Mouse (Mus musculus): ENCODE measurements around the gene Fcmr. TPM values are rescaled to one million over a fixed set of nuclear protein-coding genes. Genes with fewer than 3 reads are reported as not detected.

The Fcmr gene
- under 1 TPM in 1 of 2 experiments, not detected in 1; 0.59 TPM for total RNA-seq (2021)
- long read RNA-seq, experiment 1, result 0 reads
- long read RNA-seq, experiment 2, result 0 reads

DNA sequence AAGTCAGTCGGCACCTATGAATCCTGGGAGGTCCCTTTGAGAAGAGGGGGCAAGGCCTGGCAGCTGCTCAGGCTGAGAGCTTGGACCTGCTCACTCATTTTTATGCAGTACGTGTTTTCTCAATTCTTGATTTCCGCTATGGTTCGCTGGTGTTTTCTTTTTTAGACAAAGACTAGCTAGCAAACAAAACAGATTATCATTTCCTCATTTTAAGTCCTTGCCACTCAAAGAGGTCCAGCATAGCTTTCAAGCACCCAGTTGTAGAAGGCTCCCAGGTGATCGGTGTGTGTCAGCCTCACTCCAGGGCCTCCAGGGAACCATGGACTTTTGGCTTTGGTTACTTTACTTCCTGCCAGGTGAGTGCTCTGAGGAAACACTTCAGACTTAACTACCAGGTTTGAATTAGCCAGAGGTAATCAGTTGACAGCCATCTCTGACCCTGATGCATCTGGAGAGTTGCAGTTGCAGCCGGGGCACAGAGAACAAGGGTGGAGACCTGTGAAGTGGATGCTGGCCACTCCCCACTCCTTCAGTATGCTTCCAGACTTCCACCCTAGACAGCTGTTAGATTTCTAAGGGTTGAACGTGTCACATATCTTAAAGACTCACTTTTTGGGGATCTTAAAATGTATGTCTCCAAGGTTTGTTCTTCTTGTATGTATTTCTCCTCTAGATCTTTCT lies at the start of gene Fcmr:
Gene Fcmr, plus strand, starts transcription at position 129 of the 681 bp plus-strand sequence.
- TF ChIP-seq CTCF (conservative IDR thresholded peaks at IDR 0.05), result no peak

GRCm38 (mm10) chr1:130819737-130820136 lies 45.7 kb upstream of the Fcmr start:
- no peak for DNase-seq (ENCODE audit: low spot score in 2 of 2)
- no peak for TF ChIP-seq CTCF (conservative IDR thresholded peaks at IDR 0.05)
- Histone ChIP-seq H3K4me3 (no peak overlapping the region), H3K27ac (no peak overlapping the region)

More for the DNA sequence above, at the start of gene Fcmr:
- H3K27ac ChIP-seq, result no peak within 1 kb of the TSS
- no peak within 1 kb of the TSS for H3K4me3 ChIP-seq
- no peak for DNase-seq (ENCODE audit: low spot score in 2 of 2)

- no peak for TF ChIP-seq CTCF (conservative IDR thresholded peaks at IDR 0.05)
- H3K4me3 ChIP-seq, result no peak overlapping the region
- no peak overlapping the region for H3K27ac ChIP-seq
- no peak for DNase-seq (ENCODE audit: low spot score in 2 of 2)
Observed at GRCm38 (mm10) chr1:130820316-130821148, 44.9 kb upstream of the Fcmr start.

- TF ChIP-seq CTCF (conservative IDR thresholded peaks at IDR 0.05), result no peak
- no peak overlapping the region for H3K27ac ChIP-seq
- H3K4me3 ChIP-seq, result no peak overlapping the region
- no peak for DNase-seq (ENCODE audit: low spot score in 2 of 2)
Observed at GRCm38 (mm10) chr1:130821149-130821471, 44.4 kb upstream of the Fcmr start.

DNA sequence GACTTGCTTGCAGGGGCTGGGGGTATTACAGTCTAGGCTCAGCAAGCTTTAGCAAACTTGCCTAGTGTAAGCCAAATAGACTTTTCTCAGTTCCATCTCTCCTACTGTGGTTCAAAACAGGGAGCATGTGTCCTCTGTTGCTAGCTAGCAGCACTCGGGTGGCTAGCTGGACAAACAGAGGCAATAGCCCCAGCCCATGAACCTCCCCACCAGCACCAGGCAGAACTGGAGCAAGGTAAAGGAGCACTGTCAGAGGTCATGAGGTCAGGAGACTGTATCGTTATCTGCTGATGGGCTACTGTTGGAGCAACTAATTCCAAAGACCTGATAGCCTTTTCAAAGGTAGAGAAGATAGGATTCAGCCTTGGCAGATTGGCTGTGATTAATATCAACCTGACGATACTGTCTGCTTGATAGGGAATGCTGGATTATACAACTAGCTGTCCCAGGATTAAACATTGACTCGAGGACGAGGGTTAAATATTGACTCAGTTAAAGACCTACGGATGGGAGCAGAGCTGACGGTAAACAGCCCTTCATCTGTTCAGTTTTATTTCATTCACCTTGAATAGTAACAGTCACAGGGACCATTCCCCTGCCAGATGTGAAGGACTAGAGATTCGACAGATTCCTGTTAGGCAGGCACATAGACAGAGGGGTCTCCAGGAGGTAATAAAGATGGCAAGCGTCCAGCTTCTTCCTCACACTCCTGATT lies 43.4 kb upstream of the Fcmr start:
- no peak overlapping the region for H3K27ac ChIP-seq
- DNase-seq (ENCODE audit: low spot score in 2 of 2), result no peak

DNA sequence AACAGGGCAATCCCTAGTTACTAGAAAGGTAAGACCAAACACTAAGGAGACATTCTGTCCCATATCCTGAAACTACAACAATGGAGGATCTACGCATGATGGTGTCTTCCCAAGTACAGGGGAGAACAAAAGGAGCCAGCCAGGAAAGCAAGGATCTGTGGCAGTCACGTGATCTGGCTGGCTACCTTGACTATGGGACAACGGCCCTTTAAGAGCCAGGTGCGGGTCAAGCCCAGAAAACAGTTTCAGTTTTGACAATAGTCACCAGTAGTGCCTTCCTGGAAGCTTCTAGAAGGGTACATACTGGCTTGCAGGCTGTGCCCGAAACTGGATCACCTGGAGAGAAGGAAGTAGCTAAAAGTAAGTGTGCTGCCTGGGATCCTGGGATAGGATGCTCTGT lies 39.0 kb upstream of the Fcmr start, which contains the start of gene Pigr:
Gene Pigr, plus strand, starts transcription at position 237 of the 400 bp plus-strand sequence.
- Histone ChIP-seq H3K27ac (no peak within 1 kb of the TSS), H3K4me3 (no peak within 1 kb of the TSS)
- TF ChIP-seq CTCF (conservative IDR thresholded peaks at IDR 0.05), result no peak
- DNase-seq (ENCODE audit: low spot score in 2 of 2), result no peak

More for the DNA sequence above, 43.4 kb upstream of the Fcmr start:
- TF ChIP-seq CTCF (conservative IDR thresholded peaks at IDR 0.05), result no peak
- no peak overlapping the region for H3K4me3 ChIP-seq

- DNase-seq (ENCODE audit: low spot score in 2 of 2), result no peak
- Histone ChIP-seq H3K4me3 (no peak overlapping the region), H3K27ac (no peak overlapping the region)
- TF ChIP-seq CTCF (conservative IDR thresholded peaks at IDR 0.05), result no peak
Observed at GRCm38 (mm10) chr1:130828656-130829055, 36.8 kb upstream of the Fcmr start.

DNA sequence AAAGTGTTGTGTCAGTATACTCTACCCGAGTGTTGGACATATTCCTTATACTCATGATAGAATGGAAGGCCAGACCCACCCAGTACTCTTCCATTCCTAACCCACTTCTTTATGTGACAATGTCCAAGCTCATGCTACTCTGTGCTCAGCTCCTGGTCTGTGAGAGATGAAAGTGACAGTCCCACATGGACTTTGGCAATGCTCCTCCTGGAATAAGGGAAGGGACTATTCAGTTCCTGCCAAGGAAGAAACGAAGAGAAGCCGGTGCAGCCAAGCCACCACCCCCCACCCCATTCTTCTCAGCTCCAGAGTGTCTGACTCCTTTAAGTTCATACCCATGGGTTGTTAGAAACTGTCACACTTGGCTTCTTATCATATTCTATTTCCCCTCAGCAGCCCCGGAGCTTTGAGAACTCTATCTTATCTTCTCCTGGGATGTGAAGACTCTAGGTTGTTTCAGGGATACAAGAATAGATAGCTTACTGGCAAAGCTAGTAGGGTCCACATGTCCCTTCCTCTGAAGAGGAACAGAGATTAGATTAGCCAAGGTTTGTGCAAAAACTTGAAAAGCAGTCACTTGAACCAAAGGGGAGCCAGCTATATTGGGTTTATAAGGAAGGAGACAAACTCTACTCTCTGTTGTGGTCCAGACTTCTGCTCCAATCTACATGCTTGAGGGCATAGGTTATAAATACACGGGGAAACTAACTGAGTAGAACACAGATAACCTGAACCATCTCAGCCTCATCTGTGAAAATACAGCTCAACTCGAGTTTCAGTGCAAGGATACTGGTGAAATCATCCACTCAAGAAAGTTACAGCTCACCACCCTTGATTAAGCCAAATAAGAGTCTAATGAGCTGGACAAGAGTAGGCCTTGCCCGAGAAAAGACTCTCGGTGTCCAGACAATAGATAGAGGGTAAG lies 35.3 kb upstream of the Fcmr start:
- Histone ChIP-seq H3K27ac (no peak overlapping the region), H3K4me3 (no peak overlapping the region)
- TF ChIP-seq CTCF (conservative IDR thresholded peaks at IDR 0.05), result no peak
- no peak for DNase-seq (ENCODE audit: low spot score in 2 of 2)

DNA sequence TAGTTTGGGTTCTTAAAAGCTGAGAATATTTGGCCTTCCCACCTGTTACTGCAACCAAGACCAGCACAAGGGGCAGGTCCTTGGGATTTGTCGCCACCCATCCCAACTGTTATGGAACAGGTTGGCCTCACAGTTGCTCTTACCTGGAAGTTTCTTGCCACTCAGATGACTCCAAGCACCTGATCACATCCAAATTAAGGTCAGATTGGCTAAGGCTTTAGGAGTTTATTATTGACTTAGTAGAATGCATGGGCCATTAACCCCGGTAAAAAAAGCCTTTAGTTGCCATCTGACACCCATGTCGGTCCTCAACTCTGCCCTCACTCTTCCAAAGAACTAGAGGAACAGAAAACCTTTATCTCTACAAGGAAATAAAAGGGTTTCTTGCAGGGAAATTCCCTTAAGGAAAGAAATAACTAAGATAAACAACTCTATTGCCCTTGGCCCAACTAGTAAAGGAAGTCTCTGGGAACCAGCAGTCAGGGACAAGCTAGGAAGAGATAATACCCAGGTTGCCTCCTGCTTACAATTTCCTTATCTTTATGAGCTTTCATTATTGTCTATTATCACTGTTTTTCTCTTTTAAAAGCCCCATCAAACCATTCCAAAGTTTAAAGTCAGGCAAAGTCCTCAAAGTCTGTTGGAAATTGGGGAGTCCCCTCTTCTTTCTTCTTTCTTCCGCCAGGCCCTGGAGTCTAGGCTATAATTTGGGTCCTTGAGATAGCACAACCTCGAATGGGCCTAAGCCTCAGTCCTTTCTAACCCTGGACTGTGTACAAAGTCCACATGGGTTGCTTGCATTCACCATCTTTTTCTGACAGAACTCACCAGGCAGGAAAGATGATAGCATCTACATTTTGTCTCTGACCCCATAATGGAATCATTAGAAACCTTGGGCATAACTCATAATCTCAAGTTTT lies 33.0 kb upstream of the Fcmr start:
- no peak for DNase-seq (ENCODE audit: low spot score in 2 of 2)
- no peak for TF ChIP-seq CTCF (conservative IDR thresholded peaks at IDR 0.05)
- Histone ChIP-seq H3K27ac (no peak overlapping the region), H3K4me3 (no peak overlapping the region)

DNA sequence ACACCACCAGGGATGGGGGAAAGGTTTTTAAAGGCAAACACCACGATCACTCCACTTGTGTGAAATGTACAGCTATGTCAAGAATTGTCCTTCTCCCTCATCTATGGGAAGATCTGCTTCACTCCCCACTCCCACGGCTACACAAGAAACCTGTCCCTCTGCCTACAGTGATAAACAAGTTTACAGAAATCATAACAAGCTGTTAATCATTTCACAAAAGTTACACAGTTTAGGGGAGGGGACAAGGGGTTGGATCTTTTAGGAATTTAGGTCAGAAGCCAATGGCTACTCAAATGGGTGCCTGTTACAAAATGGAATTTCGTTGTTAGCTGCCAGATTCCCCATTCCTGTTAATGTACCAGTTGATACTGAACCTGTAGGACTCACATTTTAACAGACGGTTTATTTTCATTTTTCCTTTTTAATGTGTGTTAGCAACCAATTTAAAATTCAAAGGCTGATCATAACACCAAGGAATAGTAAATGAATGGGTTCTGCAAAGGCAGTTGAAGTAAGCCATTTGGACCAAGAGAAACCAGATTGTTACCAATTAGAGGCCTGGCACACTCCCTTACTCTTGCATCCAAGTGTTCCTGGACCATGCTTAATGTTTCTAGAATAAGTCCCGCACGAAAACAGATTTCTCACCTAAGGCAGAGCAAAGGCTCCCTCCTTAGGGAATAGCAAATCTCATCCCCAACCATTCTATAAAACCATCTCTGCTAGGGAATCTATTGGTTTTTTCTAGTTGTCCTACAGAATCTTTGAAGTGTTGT lies 30.1 kb upstream of the Fcmr start:
- H3K27ac ChIP-seq, result no peak overlapping the region
- peak; percentile 27 to 61 for DNase-seq (ENCODE audit: low spot score in 2 of 2)
- no peak for TF ChIP-seq CTCF (conservative IDR thresholded peaks at IDR 0.05)

More for the DNA sequence above, 30.1 kb upstream of the Fcmr start:
- H3K4me3 ChIP-seq, result no peak overlapping the region
